Mouse (Mus musculus) v-Abl transformed pro-B cells (cell line): ENCODE data around the gene Hspa14.

Source experiments
- in situ Hi-C, 2 experiments: fragments of 400-800 bp; cut with MboI; formaldehyde crosslinking; loops; one replicate each; pipeline ENCODE4 v1.15.1; 2025; ENCODE audit not compliant: unreplicated experiment in 2 of 2

The Hspa14 gene

DNA sequence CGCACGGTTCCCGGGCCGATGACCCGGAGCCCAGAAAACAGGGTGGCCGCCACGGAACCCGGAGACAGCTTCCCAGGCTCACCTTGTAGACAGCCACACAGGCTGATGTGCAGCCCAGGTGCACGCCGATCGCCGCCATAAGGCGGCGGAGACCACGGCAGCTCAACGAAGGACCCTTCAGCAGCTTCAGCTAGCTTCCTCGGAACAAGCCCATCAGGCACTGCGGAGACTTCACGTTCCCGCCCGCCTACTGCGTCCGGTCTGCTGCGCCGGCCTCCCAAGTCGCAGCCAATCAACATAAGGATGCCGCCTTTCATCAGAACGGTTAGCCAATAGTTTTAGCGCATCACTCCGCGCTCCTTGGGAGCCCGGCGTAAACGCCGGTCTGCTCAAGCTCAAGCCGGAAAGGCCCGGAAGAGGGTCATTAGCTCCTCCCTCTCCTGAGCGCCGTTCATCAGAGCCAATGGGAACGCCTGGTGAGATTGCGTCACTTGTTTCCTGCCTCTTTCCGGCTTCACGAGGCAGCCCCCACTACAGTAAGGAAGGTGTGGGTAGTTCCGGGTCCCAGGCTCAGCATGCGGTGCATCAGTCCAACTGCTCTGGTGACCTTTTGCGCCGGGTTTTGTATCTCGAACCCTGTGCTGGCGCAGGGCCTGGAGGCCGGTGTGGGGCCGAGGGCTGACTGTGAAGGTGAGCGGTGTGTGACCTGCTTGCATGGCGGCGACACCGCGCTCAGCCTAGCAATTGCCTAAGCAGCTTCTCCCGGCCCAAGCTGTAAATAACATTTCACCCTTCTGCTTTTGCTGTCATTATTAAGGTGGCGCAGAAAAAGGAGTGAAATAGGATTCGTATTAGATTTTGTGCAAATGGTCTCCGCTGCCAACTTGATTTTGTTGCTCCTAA is at the start of gene Hspa14, which contains the start of the genes Gm45902 and Cdnf:
Hspa14 (minus strand) TSS at position 263 of the 903 bp plus-strand sequence.
Gm45902 (minus strand) TSS at position 239 of the 903 bp plus-strand sequence.
Cdnf (plus strand) TSS at position 479 of the 903 bp plus-strand sequence.
- in situ Hi-C loops, result loop anchor here (5.0 to 25.0 kb wide), 3 partner anchors 96 to 178 kb away; partner anchors contain the start of genes Acbd7 (in 2 of the 2) and Rpp38 (in 2 of the 2)

DNA sequence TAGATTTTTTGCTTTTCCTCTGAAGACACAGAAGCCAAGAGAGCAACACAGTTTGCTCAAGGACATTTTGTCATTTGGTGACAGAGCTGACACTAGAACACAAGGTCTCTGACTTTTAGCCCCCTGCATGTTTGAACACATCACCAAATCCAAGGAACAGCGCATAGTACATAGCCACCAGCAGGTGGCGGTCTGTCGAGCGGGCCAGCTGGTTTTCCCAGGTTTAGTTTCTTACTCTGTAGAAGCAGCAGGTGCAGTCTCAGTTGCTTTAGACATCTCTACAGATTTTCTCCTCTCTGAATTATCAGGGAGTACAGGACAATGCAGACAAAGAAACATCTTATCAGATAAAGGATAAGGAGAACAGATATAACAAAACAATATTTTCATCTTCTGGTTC is 34.0 kb upstream of the Hspa14 start:
- in situ Hi-C loops, result loop anchor here (5.0 to 25.0 kb wide), 3 partner anchors 221 to 941 kb away; no protein-coding TSS in a partner anchor

DNA sequence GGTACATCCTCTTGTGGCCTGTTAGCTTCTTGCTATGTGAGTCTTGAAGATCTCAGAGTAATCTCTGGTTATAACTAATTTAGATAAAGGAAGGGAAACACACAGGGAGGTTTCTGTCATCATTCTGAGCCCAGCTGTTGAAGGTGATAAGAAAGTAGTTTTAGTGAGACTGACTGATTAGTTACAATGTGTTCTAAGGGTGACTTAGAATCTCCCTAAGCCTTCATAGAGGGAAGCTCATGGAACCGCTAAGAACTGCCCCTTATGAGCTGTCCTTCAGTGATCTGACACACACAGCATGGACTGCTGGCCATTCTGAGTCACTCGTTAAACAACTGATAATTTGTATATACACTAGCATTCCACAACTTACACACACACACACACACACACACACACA is 33.4 kb upstream of the Hspa14 start:
- in situ Hi-C loops, result loop anchor here (5.0 to 25.0 kb wide), 3 partner anchors 221 to 941 kb away; no protein-coding TSS in a partner anchor

DNA sequence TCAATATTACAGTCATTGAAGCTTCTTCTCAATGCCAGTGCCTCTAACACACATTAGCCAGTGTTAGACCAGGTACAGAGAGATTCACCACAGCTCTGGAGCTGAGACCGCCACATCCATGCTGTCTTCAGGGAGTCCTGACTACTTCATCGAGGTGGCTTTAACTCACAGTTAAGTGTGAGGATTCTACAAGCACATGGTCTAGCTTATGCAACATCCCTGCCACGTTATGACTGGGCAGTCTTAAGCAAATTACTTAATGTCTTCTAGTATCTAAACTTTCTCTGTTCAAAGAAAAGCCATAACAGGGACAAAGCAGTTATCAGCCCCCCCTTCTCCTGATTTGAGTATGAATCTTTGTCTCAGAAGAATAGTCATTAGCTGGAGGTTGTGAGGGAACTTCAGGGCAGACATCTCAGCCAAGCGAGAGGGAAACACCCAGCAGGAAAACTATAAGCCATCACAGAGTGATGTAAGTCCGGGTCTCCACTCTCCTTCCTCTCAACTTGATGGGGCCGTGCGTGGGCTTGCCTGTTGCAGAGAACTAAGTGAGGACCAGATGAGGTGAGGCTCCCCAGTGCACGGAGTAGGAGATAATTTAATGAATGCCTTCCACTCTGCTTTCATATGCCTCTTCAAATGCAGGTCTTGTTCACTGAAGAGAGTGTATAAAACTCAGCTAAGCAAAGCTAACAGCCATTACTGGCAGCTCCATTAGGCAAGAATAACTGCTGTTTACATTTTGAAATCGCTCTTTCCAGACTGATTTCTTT is 28.9 kb upstream of the Hspa14 start:
- in situ Hi-C loops, result loop anchor here (25.0 kb wide), 1 partner anchor 946 kb away; no protein-coding TSS in a partner anchor

DNA sequence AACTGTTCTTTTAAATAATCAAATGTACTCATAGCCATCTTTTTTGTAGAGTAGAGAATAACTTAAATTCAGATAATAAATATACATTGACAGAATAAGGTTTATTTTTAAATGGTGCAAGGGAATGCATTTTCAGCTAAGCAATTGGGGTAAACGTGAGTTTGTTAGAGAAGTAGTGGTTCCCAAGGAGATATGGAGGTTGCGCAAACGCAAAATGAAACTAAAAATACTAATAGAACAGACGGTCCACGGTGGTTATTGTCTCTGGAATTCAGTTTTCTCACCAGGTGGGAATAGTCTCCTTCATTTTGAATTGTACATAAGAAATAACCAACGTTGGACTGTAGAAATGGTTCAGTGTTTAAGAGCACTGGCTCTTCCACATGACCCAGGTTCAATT is 13.7 kb upstream of the Hspa14 start:
- in situ Hi-C loops, result loop anchor here (25.0 kb wide), 1 partner anchor 961 kb away; no protein-coding TSS in a partner anchor

DNA sequence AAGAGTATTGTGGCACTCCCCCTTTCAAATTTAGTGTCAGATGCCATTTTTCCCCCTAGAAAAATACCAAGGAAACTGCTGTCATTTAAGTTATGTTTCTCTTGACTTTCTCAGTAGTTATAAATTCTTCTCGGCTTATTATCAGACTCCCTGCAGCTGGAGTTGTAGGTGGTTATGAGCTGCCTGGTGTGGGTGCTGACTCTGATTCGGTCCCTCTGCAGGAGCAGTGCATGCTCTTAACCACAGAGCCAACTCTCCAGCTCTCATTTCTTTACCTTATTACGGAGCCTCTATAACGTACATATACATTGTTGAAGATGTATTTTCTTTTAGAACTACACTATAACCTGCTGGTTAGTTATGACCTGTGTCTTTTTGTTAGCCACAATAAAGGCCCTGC is 9.9 kb upstream of the Hspa14 start:
- in situ Hi-C loops, result loop anchor here in 1 of 2 experiments (25.0 kb wide), 1 partner anchor 185 kb away; the partner anchor contains the start of genes Acbd7 and Rpp38

DNA sequence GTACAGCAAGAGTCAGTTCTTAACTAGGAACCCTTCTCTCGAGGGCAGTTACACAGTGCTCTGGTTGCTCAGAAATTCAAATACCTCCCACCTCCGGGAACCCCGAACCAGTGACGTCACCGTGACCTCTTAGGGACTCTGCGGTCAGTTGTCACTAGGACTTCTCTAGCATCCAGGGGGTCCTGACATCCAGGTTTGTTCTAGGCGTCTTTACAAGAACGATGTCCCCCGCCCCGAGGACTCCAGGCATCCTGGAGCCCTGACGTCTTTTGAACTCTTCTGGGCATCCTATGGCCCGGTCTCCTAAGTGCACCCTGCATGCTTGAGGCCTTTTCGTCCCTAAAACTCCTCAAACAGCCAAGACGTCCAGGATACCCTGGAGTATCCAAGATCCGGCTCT is 538 bp downstream of the Hspa14 start:
- in situ Hi-C loops, result loop anchor here (5.0 to 25.0 kb wide), 3 partner anchors 95 to 177 kb away; partner anchors contain the start of genes Acbd7 (in 2 of the 2) and Rpp38 (in 2 of the 2)

DNA sequence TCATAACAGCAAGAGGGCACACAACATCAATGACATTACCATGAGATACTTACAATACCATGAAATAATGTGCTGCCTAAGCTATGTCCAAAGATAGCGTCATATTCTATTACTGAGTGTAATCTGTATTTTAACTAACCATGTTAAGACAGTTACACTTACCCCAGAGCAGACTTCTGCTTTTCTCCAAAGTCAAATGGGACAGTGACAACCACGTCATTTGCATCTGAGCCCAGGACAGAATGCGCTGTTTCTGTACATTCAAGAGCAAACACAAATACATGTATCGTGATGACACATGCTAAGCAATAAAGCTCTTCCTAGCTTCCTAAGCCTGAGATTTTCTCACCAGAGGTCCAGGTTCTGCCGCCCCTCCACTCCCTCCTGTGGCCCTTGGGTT is 11.7 kb downstream of the Hspa14 start:
- in situ Hi-C loops, result loop anchor here in 1 of 2 experiments (25.0 kb wide), 1 partner anchor 164 kb away; the partner anchor contains the start of genes Acbd7 and Rpp38

DNA sequence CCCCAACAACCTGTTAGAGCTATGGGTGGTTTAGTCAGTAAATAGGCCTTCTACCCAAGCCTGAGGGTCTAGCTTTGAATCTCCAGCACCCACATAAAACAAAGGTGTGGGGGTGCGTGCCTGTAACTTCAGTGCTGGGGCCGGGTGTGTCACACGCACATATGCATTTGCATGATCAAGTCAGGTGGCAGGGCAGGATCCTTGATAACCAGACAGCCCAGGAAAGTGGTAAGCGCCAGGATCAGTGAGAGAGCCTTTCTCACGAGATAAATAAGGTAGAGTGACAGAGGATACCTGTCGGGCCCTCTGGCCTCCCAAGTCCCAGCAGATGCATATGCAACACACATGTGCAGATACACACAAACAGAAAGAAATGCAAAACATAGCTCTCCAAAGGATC is 13.1 kb downstream of the Hspa14 start:
- in situ Hi-C loops, result no loop called here

DNA sequence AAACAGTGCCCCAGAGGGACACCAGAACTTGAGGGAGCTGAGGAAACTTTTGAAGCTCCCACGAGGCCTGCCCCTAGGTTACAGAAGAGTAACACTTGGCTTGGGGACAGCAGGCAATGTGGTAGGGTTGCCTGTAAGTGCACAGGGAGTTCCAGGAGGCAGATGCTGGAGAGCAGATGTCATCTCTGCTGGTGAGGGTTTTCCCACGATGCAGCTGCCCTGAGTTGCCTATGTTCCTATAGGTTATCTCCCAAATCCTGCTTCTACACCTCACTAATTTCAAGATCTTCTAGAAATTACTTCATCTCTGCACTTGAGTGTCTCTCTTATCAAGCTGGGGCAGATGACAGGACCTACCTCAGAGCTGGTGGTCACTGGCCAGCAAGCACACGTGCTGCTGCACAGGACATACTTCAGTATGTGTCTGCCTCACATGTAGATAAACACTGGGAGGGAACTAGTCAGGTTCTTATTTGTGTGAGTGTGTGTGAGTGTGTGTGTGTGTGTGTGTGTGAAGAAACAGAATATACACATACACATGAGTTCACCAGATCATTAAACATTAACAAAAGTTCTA is 18.7 kb downstream of the Hspa14 start:
- in situ Hi-C loops, result no loop called here

DNA sequence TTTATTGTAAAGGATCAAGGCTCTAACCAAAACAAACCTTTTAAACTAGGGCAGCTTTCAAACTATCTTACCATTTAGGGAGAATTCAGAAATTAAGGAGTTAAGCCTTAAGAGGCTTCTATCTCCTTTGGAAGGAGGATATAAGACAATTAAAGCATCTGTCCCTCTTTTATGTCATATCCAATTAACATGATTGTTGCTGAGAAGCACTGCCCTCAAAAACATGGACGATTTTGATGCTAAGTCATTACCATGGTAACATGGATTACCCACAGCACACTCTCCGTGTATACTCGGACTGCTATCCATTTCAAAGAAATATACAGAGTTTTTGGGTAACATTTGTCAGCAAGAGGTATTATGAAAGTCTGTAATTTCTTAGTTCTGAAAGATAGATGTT is 22.8 kb downstream of the Hspa14 start:
- in situ Hi-C loops, result no loop called here

DNA sequence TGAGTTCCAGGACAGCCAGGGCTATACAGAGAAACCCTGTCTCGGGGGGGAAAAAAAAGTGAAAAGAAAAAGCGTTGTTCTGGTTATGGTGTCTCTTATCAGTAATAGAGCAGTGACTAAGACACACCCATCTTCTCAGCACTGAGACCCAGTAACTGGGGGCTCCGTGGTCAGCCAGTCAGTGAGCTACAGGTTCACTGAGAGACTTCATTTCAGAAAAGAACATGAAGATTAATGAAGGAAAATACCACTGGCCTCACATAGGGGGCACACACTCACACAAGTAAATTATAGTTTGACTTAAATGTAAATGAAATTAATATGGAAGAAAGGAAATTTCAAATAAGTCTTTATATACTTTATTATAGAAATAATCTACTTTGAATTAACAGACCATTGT is 32.4 kb downstream of the Hspa14 start:
- in situ Hi-C loops, result no loop called here

DNA sequence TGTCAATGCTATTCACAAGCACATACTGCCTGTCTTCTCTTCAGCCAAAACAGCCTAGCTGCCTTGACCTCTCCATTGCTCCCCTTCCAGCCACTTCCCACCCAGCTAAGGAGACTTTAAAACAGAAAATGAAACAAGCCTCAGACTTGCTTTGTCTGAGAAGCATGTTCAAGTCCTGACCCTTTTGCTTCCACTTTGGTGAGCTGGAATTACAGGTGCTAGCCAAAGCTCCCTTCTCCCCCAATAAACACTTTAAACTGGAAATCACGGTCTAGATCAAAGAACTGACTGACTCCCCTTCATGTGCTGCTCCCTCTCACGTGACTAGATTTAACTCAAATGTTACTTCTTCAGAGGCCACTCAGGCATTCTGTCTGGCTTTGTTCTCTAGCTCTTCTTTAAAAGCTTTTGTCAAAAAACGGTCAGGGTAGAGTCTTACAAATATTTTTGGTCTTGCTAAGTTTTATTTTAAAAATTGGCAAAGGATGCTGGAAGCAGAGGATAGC is 36.8 kb downstream of the Hspa14 start:
- in situ Hi-C loops, result no loop called here

DNA sequence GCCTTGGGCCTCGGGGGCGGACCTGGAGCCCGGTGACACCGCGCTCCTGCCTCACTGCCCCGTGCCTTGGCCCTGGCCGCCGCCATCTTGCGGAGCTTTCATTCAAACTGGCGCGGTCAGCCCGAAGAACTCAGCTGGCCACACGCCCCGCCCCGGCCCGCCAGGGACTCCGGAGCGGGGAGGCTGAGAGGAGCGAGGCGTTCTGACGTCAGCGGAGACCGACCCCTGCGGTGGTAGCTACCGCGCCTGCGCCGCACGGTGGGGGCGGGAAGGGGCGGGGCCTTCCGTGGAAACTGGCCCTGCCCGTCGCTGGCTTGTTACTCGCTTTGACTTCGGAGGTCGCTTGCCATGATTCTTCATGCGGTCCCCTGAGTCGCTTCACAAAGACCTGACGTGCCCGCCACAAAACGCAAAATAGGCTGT is 37.7 kb downstream of the Hspa14 start, which contains the start of gene Suv39h2:
Suv39h2 (minus strand) TSS at position 171 of the 423 bp plus-strand sequence.
- in situ Hi-C loops, result no loop called here

DNA sequence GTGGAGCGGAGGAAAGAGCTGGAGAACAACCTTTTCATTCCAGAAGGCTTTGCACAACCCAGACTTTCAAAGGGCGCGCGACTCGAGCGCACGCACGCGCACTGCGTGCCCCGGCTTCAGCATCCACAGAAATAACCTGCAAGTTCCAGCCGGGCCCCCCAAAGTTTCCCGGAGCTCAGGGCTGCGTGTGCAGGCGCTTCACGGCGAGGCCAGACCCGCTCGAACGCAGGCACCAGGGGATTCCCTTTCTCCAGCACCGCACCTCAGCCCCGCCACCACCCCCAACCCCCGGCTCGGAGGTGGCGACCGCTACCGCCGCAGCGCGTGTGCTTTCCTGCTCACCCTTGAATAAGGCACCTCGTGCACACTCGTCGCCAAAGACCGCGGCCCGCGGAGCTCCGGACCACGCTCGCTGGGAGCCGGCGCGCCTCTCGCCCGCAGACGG is 38.2 kb downstream of the Hspa14 start:
- in situ Hi-C loops, result no loop called here

DNA sequence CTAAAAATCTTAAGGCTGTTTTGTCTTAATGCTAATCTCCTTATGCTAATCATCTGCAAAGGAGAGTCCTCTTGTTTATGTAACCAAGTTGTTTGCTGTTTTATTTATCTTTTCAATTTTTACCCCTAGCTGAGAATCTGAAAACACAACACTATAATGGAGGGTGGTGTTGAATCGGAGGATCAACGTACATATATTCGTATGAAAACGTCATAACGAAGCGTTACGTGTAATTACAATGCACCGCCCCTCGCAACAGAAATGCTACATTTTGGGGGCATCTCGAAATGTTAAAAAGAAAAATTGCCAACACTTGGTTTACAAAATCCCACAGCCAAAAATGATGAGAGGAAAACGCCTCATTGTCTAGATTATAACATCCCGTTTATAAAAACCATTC is 38.7 kb downstream of the Hspa14 start:
- in situ Hi-C loops, result no loop called here

DNA sequence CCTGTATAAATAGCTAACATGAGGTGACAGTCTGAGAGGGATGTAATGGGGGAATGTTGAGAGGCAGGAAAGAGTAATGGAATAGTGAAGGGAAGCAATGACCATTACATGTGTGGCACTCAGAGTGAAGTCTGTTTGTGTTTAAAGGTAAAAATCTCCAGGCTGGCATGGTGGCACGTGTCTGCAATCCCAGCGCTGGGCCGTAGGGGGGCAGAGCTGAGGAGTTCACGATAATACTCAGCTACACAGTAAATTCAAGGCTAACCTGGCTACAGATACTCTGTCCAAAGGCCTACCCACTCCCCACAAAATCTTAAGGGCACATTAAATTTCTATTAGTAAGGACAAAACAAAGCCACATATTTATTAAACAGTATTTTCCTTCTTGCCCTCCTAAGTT is 56.0 kb downstream of the Hspa14 start:
- in situ Hi-C loops, result no loop called here

DNA sequence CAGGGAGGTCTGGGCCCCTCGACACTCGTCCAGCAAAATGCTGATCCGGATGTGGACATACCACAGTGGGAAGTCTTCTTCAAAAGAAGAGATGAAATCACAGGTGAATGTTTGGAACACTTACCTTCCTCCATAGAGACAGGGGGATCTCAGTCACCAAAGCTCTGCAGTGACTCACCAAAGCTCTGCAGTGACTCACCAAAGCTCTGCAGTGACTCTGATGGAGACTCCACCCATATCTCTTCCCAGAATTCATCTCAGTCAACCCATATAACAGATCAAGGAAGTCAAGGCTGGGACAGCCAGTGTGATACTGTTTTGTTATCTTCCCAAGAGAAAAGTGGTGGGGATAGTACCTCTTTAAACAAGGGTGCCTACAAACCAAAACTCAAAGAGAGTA is 59.5 kb downstream of the Hspa14 start:
- in situ Hi-C loops, result no loop called here

DNA sequence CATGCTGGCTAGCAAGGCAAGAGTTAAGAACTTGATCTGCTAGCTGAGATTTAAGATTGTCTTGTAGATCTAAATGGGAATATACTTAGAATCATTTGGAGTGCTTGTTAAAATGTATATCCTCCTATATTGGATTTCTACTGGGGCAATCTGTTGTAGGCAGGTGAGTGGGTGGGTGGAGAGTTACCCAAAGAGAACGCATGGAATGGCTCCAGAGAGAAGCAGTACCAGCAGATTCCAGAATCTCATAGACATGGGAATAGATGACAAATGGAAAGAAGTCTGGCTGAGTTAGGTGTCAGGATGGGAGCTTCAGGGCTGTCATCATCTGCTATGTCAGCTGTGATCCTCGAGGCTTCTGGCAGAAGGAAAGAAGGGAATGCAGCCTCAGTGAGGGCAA is 63.2 kb downstream of the Hspa14 start:
- in situ Hi-C loops, result no loop called here

DNA sequence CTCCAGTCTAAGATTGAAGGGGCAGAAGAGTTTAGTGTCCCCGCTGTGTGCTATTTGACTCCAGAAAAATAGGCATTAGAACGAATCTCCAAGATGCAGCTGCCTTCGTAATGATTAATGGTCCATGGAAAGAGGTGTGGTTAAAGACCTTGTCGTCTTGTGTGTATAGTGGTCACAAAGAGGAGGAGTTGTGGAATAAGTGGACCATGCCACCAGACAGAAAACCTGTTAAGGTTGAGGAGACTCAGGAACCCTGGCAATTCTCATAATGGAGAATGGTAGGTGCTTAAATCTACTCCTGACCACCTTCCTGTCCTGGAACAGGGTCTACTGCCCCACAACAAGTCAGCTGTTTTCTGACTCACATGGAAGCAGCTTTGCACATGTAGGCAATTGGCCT is 66.6 kb downstream of the Hspa14 start:
- in situ Hi-C loops, result no loop called here
